Mouse (Mus musculus): ENCODE measurements around the gene Tssc4. TPM values are rescaled to one million over a fixed set of nuclear protein-coding genes. Genes with fewer than 3 reads are reported as not detected.

Tssc4 gene
- total and polyA plus RNA-seq, 3 experiments: 44.1 to 55.1 (median 49.8) TPM

GRCm38 (mm10) chr7:143073086-143073485 lies 4.0 kb downstream of the Tssc4 start (continued):
- TF ChIP-seq IRF4 (IDR thresholded peaks at IDR 0.05; ENCODE audit: low read depth, low read length) (no peak), RAD21 (IDR thresholded peaks at IDR 0.05; ENCODE audit: low read depth, low read length) (peak; percentile 51), MYC (IDR thresholded peaks at IDR 0.05; ENCODE audit: low read depth, low read length) (no peak), EP300 (IDR thresholded peaks at IDR 0.05; ENCODE audit: low read length) (no peak), KAT2A (IDR thresholded peaks at IDR 0.05; ENCODE audit: insufficient replicate concordance, low read length) (no peak), POLR2AphosphoS2 (IDR thresholded peaks at IDR 0.05; ENCODE audit: low read depth, low read length) (no peak), MAX (IDR thresholded peaks at IDR 0.05; ENCODE audit: low read length) (no peak), ETS1 (conservative IDR thresholded peaks at IDR 0.05; ENCODE audit: low read depth, low read length) (no peak)

GRCm38 (mm10) chr7:143075394-143075793 lies 6.3 kb downstream of the Tssc4 start:
- dilution Hi-C loops (cut with MboI; ENCODE audit: extremely low pct_ligation_motif_present, extremely low pct_unique_long_range_greater_than_20kb, low sequenced_read_pairs) (no loop called here), in situ Hi-C loops (cut with MboI; ENCODE audit: low pct_ligation_motif_present, low pct_unique_long_range_greater_than_20kb, low sequenced_read_pairs) (no loop called here)
- DNase-seq (ENCODE audit: extremely low read depth): no peak
- Histone ChIP-seq H3K4me2 (ENCODE audit: insufficient read depth, low read depth, poor library complexity, severe bottlenecking) (no peak overlapping the region), H3K4me3 (replicated peaks in 1 of 3; ENCODE audit: low read depth in 2 of 3, low read length in 2 of 3, poor library complexity in 1 of 3) (no peak overlapping the region), H3K36me3 (replicated peaks in 1 of 2; ENCODE audit: control insufficient read depth in 1 of 2, insufficient read depth in 1 of 2, low read length in 1 of 2) (peaks cover 0 to 47% of the 10 kb centered on the region in 2 experiments), H3K27ac (ENCODE audit: insufficient read depth, low read depth) (no peak overlapping the region), H3K4me1 (ENCODE audit: control insufficient read depth in 1 of 2, insufficient read depth in 2 of 2) (peaks cover 5 to 17% of the 10 kb centered on the region in 2 experiments), H3K9ac (ENCODE audit: insufficient read depth, low read depth) (no peak overlapping the region), H3K79me2 (replicated peaks; ENCODE audit: control insufficient read depth, extremely low read depth, insufficient read depth, poor library complexity, severe bottlenecking) (peaks cover 3% of the 10 kb centered on the region), H3K9me3 (replicated peaks; ENCODE audit: low read length) (no peaks in the 10 kb centered on the region), H3K27me3 (replicated peaks) (no peaks in the 10 kb centered on the region)
- no peak for TF ChIP-seq TCF12 (IDR thresholded peaks at IDR 0.05; ENCODE audit: low read depth, low read length)
- TF ChIP-seq CHD2 (IDR thresholded peaks at IDR 0.05; ENCODE audit: low read length): no peak
- TF ChIP-seq TBP (conservative IDR thresholded peaks at IDR 0.05; ENCODE audit: low read depth, low read length): no peak
- TF ChIP-seq HCFC1 (IDR thresholded peaks at IDR 0.05; ENCODE audit: low read depth, low read length): no peak
- no peak for TF ChIP-seq MAFK (IDR thresholded peaks at IDR 0.05; ENCODE audit: insufficient replicate concordance, low read length)
- TF ChIP-seq NELFE (IDR thresholded peaks at IDR 0.05; ENCODE audit: low read depth, low read length): no peak
- TF ChIP-seq IRF4 (IDR thresholded peaks at IDR 0.05; ENCODE audit: low read depth, low read length): no peak
- TF ChIP-seq RAD21 (IDR thresholded peaks at IDR 0.05; ENCODE audit: low read depth, low read length): no peak

GRCm38 (mm10) chr7:143077351-143077750 lies 8.3 kb downstream of the Tssc4 start:
- in situ Hi-C loops (cut with MboI; ENCODE audit: low pct_ligation_motif_present, low pct_unique_long_range_greater_than_20kb, low sequenced_read_pairs): no loop called here
- TF ChIP-seq MAFK (IDR thresholded peaks at IDR 0.05; ENCODE audit: insufficient replicate concordance, low read length) (no peak), UBTF (IDR thresholded peaks at IDR 0.05; ENCODE audit: low read depth, low read length) (no peak), TBP (conservative IDR thresholded peaks at IDR 0.05; ENCODE audit: low read depth, low read length) (no peak), ZC3H11A (IDR thresholded peaks at IDR 0.05; ENCODE audit: low read depth, low read length) (no peak), ETS1 (conservative IDR thresholded peaks at IDR 0.05; ENCODE audit: low read depth, low read length) (no peak), JUN (IDR thresholded peaks at IDR 0.05; ENCODE audit: insufficient read depth, low read depth, low read length) (no peak), PAX5 (IDR thresholded peaks at IDR 0.05; ENCODE audit: low read length) (no peak), USF1 (IDR thresholded peaks at IDR 0.05; ENCODE audit: low read depth, low read length) (no peak), CTCF (conservative IDR thresholded peaks at IDR 0.05 in 1 of 2, IDR thresholded peaks at IDR 0.05 in 1 of 2; ENCODE audit: low read depth in 2 of 2, low read length in 2 of 2) (no peak), TCF12 (IDR thresholded peaks at IDR 0.05; ENCODE audit: low read depth, low read length) (no peak), ZKSCAN1 (IDR thresholded peaks at IDR 0.05; ENCODE audit: borderline replicate concordance, low read depth, low read length) (no peak), KAT2A (IDR thresholded peaks at IDR 0.05; ENCODE audit: insufficient replicate concordance, low read length) (no peak), CHD1 (IDR thresholded peaks at IDR 0.05; ENCODE audit: low read depth, low read length) (no peak), MYC (IDR thresholded peaks at IDR 0.05; ENCODE audit: low read depth, low read length) (no peak), EP300 (IDR thresholded peaks at IDR 0.05; ENCODE audit: low read length) (no peak), POLR2A (IDR thresholded peaks at IDR 0.05; ENCODE audit: low read depth, low read length) (no peak)
- Histone ChIP-seq H3K9ac (ENCODE audit: insufficient read depth, low read depth) (no peak overlapping the region), H3K9me3 (replicated peaks; ENCODE audit: low read length) (no peaks in the 10 kb centered on the region), H3K4me2 (ENCODE audit: insufficient read depth, low read depth, poor library complexity, severe bottlenecking) (no peak overlapping the region), H3K4me1 (ENCODE audit: control insufficient read depth in 1 of 2, insufficient read depth in 2 of 2) (peaks cover 6 to 19% of the 10 kb centered on the region in 2 experiments), H3K79me2 (replicated peaks; ENCODE audit: control insufficient read depth, extremely low read depth, insufficient read depth, poor library complexity, severe bottlenecking) (no peaks in the 10 kb centered on the region), H3K27ac (ENCODE audit: insufficient read depth, low read depth) (no peak overlapping the region), H3K27me3 (replicated peaks) (no peaks in the 10 kb centered on the region), H3K4me3 (replicated peaks in 1 of 3; ENCODE audit: low read depth in 2 of 3, low read length in 2 of 3, poor library complexity in 1 of 3) (no peak overlapping the region), H3K36me3 (replicated peaks in 1 of 2; ENCODE audit: control insufficient read depth in 1 of 2, insufficient read depth in 1 of 2, low read length in 1 of 2) (peaks cover 0 to 28% of the 10 kb centered on the region in 2 experiments)
- dilution Hi-C loops (cut with MboI; ENCODE audit: extremely low pct_ligation_motif_present, extremely low pct_unique_long_range_greater_than_20kb, low sequenced_read_pairs): no loop called here
- DNase-seq (ENCODE audit: extremely low read depth): no peak
